Mouse (Mus musculus) right cerebral cortex, postnatal 4 days (tissue): ENCODE data around the gene Gm10718.
"Not testable (repeated sequence)": the region's sequence is repeated elsewhere in the genome, so short reads cannot be mapped to it uniquely, and the experiment has no call there.

Experiments used
- DNase-seq: peaks from one replicate; pipeline ENCODE4 v3.0.0-alpha.2; 2022

The Gm10718 gene

DNA sequence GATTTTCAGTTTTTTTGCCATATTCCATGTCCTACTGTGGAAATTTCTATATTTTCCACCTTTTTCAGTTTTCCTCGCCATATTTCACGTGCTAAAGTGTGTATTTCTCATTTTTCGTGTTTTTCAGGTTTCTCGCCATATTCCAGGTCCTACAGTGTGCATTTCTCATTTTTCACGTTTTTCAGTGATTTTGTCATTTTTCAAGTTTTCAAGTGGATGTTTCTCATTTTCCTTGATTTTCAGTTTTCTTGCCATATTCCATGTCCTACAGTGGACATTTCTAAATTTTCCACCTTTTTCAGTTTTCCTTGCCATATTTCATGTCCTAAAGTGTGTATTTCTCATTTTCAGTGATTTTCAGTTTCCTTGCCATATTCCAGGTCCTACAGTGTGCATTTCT is 2.8 kb downstream of the Gm10718 start:
- not testable (repeated sequence) for DNase-seq

GRCm38 (mm10) chr9:3026741-3027140 is 3.4 kb downstream of the Gm10718 start:
- not testable (repeated sequence) for DNase-seq

DNA sequence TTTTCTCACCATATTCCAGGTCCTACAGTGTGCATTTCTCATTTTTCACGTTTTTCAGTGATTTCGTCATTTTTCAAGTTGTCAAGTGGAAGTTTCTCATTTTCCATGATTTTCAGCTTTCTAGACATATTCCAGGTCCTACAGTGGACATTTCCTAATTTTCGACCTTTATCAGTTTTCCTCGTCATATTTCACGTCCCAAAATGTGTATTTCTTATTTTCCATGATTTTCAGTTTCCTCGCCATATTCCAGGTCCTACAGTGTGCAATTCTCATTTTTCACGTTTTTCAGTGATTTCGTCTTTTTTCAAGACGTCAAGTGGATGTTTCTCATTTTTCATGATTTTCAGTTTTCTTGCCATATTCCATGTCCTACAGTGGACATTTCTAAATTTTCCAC is 3.9 kb downstream of the Gm10718 start:
- DNase-seq, result not testable (repeated sequence)

- DNase-seq, result not testable (repeated sequence)
These were observed 6.1 kb downstream of the Gm10718 start for GRCm38 (mm10) chr9:3029276-3030000.

- DNase-seq, result not testable (repeated sequence)
These were observed 7.5 kb downstream of the Gm10718 start for GRCm38 (mm10) chr9:3030677-3031318.

DNA sequence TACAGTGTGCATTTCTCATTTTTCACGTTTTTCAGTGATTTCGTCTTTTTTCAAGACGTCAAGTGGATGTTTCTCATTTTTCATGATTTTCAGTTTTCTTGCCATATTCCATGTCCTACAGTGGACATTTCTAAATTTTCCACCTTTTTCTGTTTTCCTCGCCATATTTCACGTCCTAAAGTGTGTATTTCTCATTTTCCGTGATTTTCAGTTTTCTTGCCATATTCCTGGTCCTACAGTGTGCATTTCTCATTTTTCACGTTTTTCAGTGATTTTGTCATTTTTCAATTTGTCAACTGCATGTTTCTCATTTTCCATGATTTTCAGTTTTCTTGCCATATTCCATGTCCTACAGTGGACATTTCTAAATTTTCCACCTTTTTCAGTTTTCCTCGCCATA is 11.0 kb downstream of the Gm10718 start, which contains the start of gene Gm17535:
Gene Gm17535, plus strand, starts transcription at position 301 of the 400 bp plus-strand sequence.
- not testable (repeated sequence) for DNase-seq

DNA sequence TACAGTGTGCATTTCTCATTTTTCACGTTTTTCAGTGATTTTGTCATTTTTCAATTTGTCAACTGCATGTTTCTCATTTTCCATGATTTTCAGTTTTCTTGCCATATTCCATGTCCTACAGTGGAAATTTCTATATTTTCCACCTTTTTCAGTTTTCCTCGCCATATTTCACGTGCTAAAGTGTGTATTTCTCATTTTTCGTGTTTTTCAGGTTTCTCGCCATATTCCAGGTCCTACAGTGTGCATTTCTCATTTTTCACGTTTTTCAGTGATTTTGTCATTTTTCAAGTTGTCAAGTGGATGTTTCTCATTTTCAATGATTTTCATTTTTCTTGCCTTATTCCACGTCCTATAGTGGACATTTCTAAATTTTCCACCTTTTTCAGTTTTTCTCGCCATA is 13.2 kb downstream of the Gm10718 start, which contains the start of gene Gm10715:
Gene Gm10715, plus strand, starts transcription at position 301 of the 400 bp plus-strand sequence.
- not testable (repeated sequence) for DNase-seq

- DNase-seq, result not testable (repeated sequence)
These were observed 14.8 kb downstream of the Gm10718 start for GRCm38 (mm10) chr9:3038161-3038560.
